Mouse (Mus musculus) megakaryocyte progenitor cell, adult 5-6 weeks (primary cell): ENCODE data around the gene Tmsb10. TPM values are rescaled to one million over a fixed set of nuclear protein-coding genes. Genes with fewer than 3 reads are reported as not detected.

ENCODE experiments used
- ATAC-seq: replicated peaks from 2 replicates; pipeline ENCODE4 v1.8.0; 2016; ENCODE audit warnings: mild to moderate bottlenecking, moderate TSS enrichment, inconsistent platforms; ENCODE audit not compliant: poor library complexity
- total RNA-seq, 2 experiments: library from RNA; stranded (forward) in 1 of 2; stranded (reverse) in 1 of 2; fragments of 157-497, 149-512 nt in 1 of 2; fragments of 200-1000 nt in 1 of 2; gene quantifications; 2 replicates each; pipeline versions ENCODE4 v1.2.3 to v1.2.4; 2015 to 2017

The Tmsb10 gene
- total RNA-seq (2015) (582 and 635 TPM in 2 replicates), total RNA-seq (2017) (351 and 372 TPM in 2 replicates)

DNA sequence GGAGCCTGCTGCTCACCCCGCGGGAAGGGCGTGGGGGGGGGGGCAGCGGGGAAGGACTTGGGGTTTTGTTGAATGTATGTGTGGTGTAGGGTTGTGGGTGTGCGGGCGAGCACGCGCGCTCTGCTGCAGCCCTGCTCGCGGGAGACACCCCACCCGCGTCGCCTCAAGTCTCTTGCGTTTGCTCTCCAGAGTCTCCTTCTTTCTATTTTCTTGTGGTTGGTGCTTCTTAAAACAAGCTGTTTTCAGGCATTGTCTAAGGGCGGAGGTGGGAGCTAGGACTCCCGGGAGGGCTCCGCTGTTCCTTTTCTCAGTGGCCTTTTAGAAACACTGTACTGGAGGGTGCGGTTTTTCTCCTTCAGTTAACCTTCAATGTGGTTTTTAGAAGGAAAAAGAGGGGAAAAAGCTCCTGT, at the start of gene Tmsb10:
Tmsb10 (minus strand) TSS at position 87 of the 410 bp plus-strand sequence.
- no peak for ATAC-seq

DNA sequence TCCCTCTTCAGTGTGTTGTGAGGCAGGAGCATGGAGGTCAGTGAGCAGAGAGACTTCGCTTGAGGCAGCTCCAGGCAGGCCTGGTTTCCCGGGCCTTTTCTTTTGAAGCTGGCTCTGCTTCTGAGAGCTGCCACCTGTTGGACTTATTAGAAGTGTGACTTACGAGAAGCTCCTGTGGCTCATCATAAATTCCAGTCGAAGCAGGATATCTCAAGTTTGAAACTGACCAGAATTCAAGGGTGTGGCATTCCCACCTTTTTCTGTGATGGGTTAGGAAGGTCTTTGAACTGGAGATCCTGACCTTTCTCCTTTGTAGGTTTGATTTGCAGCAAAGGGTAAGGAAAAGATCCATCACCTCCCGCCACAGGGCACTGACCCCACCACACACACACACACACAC, 45.1 kb upstream of the Tmsb10 start:
- no peak for ATAC-seq

DNA sequence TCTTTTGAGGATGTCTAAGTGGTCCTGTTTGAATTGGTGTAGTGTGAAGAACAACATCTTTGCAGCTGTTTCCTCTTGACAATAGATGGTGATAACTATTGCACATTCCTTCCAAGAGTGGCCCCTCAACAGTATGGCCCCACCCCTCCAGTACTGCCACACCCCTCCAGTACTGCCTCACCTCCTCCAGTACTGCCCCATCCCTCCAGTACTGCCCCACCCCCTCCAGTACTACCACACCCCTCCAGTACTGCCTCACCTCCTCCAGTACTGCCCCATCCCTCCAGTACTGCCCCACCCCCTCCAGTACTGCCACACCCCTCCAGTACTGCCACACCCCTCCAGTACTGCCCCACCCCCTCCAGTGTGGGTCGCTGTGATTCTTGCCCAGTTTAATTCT, 43.8 kb upstream of the Tmsb10 start:
- ATAC-seq: peak; percentile 62

DNA sequence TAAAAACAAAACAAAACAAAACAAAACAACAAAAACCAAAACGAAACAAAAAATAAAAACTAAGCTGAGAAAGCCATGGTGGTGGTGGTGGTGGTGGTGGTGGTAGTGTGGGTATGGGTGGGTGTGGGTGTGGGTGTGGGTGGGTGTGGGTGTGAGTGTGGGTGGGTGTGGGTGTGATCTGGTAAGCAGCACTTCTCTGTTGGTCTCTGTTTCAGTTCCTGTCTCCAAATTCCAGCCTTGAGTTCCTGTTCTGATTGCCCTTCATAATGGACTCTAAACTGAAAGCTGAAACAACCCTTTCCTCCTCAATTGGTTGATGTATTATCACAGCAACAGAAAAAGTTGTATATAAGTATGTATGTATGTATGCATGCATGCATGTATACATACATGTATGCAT, 40.3 kb upstream of the Tmsb10 start:
- peak; percentile 50; the same call in 1 of the 2 replicates for ATAC-seq

DNA sequence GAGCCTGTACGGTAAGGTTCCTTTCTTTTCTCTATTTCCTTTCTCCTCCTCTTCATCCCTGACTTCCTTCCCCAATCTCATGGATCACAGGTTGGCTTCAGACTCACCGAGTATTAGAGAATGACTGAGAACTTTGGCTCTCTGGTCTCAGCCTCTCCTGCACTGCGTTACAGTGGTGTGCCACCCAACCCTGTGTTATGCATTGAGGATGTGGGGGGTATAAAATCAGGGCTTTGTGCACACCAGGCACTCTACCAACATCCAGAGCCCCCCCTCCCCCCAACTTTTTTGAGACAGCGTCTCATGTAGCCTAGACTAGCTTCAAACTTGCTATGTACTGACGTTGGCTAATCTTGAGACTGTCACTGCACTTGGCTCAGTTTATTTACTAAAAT, 35.1 kb upstream of the Tmsb10 start:
- ATAC-seq: no peak

DNA sequence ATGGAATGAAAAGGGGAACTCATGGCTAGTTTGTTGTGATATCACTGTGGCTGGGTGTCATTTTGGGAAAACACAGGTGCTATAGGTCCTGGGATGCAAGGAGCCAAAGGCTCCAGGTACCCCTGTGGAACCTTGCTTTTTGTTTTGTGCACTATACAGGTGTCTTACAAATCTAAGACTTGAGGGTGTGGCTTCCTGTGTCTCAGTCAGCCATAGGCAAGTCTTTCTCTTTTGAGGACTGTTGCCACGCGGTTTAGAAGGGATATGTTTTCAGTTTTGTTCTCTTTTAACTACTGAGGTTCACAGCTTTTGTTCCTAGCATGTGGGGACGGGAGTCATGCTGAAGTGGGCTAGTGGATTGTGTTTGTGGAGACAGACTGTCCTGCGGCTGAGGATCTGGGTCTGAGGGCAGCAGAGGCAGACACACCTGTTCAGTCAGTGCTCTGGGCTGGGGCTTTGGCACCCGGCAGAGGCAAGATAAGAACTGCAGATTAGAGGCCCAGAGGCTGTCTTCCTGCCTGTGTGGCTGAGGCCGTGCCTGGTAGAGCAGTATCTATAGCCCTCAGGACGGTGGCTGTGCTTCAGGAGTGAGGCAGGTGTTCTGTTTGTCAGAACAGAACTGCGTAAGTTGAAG, 34.6 kb upstream of the Tmsb10 start:
- ATAC-seq: peak; percentile 62

DNA sequence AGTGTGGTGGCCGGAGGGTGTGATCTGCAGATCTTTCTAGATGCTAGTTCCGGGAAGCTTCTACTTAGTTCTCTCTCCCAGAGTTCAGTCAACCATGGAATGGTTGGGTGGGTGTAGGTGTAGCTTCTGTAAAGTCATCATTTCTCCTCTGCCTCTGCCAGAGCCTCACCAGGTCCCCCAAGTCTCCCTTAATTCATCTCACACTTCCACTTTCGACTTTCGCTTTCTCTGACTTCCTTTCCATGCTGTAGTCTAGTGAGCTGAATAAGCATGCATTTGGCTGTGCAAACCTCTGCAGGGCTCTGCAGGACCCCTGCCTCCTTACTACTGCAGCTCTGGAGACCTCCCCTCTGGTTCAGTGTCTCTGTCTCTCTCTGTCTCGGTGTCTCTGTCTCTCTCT, 31.7 kb upstream of the Tmsb10 start:
- peak; percentile 50 for ATAC-seq

DNA sequence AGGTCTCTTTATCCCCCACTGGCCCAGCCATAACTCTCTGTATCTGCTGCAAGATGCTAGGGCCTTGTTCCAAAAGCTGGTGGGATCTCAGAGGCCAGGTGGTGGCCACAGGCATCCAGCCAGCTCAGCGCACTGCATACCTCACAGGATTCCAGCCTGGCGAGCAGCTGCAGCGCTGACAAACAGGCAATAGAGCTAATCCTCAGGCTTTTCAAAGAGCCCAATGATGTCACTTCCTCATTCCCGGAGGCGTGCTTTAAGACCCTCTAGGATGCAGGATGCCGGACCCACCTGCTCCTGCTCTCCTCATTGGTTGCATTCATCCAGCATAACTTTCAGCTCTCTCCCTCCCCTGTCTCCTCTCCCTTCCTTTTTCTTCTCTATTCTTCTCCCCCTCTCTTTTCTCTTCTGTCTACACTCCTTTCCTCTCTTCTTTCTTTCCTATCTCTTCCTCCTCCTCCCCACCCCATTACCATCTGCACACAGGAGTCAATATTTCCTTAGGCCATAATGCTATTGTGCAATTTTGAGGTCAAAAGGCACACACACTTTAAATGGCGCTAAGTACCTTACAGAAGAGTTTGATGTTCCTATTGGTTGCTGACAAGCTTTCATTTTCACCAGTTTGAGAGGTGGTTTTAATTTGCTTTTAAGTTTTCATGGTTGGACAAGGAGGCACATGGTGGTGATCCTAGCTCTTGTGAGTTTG, 30.6 kb upstream of the Tmsb10 start:
- ATAC-seq: peak; percentile 41

DNA sequence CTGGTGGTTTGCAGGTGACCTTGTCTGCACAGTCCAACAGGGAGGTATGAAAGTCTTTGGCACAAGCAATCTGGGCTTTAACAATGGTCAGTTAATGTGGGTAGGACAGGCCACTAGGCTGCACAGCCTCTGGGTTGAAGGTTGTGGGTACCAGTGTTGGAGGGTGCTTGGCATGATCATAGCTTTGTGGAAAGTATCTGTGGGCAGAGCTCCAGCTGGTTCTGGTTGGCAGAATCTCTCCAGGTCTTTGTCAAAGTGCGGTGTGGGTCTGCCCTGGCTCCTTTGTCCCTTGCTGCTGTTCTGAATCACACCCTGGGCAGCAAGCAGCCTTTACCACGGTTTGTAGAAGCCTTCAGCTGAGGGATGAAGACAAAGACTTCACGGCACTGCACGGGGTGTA, 24.0 kb upstream of the Tmsb10 start:
- ATAC-seq: no peak

DNA sequence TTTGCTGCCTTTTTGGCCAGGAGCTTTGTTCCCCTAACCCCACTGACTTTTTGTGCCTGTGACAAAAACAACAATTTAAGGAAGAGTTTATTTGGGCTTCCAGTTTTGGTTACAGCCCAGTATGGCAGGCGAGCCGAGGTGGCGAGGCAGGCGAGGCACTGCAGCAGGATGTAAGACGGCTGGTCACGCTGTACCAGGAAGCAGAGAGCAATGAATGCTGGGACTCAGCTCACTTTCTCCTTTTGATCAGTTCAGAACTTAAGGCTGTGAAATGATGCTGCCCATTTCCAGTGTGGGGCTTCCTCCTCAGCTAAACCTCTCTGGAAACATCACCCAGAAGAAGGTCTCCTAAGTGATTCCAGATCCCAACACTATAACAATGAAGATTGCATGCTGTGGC, 23.3 kb upstream of the Tmsb10 start:
- no peak for ATAC-seq

DNA sequence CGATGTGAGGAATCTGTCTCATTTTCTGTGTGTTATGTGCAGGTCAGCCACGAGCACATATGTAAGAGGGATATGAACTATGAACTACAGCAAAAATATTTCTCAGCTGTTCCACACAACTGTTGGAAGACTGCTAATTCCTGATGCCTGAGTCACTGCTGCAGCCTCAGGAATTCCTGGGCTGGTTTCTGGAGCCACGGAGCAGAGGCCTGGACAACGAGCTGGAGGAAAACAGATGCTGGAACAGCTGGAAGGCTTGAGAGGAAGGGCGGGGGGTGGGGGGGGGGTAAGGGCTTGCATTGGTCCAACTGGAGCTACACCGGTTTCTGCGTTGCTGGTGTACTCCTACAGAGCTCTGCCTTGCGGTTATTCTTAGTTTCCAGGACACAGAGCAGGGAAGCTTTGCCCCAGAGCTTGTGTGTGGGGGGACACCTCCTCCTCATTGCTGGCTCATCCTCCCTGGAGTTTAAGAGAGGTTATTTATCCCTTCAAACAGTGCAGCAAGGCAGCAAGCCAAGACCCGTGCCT, 22.6 kb upstream of the Tmsb10 start:
- no peak for ATAC-seq

DNA sequence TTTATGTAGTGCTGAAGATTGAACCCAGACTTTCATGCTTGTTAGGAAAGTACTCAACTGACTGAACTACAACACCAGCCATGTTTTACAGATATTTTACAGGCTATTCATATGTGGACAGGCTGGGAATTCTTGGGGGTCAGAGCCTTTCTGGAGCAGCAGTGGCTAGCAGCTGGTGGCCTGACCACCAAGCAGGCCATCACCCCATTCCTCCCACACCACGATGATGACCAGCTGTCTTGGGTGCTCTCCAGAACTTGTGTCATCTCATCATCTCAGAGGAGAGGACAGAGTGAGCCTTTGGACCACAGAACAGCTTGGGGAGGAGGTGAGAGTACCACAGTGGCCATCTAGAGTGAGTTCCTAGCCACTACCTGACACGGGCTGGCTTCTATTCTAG, 18.3 kb upstream of the Tmsb10 start:
- no peak for ATAC-seq

DNA sequence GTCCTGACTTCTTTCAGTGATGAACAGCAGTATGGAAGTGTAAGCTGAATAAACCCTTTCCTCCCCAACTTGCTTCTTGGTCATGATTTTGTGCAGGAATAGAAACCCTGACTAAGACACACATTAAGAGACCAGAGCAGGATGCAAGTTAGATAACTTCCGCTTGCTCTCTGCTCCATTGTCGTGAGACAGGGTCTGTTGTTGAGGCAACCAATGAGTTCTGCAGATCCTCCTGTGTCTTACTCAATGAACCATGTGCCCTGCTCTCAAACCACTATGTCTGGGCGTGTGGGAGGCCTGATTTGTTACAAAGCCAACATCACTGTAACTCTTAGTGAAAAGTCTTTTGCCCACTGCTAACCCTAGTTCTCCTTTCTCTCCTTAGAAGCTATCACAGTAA, 12.5 kb upstream of the Tmsb10 start:
- no peak; the same call in 1 of the 2 replicates for ATAC-seq

DNA sequence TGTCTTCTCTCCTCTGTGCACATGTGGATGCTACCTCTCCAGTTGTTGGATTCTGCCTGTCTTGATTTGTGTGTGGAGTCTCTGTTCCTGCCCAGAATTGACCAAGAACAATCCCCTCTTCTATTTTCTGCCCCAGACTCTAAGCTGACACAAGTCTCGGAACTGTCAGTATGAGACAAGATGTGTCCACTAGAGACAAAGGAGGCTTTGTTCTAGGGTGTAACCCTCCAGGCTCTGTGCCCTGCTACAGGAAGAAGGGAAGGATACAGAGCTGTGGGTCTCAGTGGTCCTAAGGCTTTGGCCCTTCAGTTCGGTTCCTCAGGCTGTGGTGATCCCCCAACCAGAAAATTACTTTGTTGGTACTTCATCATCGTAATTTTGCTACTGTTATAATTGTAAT, 11.2 kb upstream of the Tmsb10 start:
- ATAC-seq: no peak

DNA sequence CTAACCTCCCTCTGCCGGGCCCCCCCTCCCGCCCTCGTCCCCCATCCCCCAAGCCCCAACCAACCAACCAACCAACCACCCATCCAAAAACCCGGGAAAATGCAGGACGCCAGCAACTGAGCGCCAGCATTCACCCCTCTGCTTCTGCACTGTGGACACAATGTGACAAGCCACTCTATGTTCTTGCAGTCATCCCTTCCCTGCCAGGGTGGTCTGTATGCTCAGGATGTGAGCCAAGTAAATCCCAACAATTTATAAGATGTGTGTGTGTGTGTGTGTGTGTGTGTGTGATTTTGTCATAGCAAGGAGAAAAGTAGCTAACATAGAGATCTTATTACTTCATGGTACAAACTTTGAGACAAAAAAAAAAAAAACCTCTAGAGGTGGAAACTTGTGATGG, 6.7 kb upstream of the Tmsb10 start:
- ATAC-seq: no peak

DNA sequence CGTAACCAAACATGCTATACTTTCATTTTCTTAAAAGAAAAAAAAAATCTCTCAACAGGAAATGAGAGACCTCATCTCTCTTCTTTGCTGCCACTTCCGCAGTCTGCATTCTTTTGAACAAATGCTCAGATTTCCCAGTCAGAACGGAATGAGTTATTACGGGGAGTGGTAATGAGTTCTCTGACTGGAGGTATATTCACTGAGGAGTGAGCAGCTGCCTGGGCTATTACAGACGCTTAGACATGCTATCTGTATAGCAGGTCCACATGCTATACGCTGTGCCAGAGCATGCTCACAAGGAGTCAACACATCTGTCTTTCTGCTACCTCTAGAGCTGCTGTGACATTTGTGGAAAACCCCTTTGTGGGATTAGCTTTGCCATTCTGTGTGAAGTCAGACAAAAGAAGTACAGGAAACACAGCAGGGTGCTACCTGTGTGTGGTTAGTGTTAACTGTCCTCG, 3.8 kb upstream of the Tmsb10 start:
- ATAC-seq: no peak

DNA sequence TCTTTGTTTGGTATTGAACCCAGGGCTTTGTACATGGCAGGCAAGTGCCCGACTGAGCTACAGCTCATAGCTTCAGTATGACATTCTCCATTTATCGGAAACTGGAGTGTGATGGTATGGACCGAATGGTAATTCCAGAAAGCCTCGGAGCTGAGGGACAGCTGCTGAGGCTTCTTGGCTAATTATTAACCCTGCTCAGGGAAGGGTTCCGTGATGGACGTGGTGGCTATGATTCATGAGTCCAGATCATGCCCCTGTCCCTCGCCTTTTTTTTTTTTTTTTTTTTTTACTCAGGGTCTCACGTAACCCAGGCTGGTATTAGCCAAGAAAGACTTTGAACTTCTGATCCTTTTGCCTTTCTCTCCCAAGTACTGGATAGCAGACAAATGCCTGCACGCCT, 3.1 kb upstream of the Tmsb10 start:
- ATAC-seq: no peak

DNA sequence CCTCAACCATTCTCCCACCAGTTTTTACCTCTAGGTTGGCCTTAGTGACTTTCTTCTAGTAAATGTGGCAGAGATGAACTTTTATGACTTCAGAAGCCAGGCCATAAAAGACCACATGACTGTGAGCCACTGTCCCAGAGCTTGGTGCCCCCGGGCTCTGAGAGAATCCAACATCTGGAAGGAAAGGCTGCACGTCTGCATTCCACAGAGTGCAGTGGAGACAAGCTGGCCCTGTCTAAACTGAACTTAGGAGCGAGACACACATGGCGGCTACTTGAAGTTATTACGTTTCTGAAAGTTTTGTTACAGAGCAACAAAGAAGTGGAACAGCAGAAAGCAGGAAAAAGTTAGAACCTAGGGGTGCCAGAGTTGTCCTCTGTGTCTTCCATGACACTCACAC, 2.1 kb upstream of the Tmsb10 start:
- no peak for ATAC-seq

DNA sequence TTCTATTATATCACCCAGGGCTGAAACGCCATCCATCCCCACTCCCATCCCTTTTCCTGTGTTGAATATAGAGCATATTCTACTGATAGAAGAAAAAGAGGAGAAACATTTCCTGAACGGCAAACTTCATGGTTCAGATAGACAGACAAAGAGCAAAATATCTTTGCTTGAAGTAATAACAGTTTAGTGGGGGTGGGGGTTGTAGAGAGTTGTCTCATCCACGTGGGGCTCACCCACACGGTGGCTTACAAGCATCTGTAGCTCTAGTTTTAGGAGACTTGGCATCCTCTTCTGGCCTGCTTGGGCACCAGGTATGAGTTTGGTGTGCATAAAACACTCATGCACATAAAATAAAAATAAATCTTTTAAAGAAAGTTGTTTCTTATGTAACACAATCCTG, 627 bp upstream of the Tmsb10 start:
- ATAC-seq: no peak

DNA sequence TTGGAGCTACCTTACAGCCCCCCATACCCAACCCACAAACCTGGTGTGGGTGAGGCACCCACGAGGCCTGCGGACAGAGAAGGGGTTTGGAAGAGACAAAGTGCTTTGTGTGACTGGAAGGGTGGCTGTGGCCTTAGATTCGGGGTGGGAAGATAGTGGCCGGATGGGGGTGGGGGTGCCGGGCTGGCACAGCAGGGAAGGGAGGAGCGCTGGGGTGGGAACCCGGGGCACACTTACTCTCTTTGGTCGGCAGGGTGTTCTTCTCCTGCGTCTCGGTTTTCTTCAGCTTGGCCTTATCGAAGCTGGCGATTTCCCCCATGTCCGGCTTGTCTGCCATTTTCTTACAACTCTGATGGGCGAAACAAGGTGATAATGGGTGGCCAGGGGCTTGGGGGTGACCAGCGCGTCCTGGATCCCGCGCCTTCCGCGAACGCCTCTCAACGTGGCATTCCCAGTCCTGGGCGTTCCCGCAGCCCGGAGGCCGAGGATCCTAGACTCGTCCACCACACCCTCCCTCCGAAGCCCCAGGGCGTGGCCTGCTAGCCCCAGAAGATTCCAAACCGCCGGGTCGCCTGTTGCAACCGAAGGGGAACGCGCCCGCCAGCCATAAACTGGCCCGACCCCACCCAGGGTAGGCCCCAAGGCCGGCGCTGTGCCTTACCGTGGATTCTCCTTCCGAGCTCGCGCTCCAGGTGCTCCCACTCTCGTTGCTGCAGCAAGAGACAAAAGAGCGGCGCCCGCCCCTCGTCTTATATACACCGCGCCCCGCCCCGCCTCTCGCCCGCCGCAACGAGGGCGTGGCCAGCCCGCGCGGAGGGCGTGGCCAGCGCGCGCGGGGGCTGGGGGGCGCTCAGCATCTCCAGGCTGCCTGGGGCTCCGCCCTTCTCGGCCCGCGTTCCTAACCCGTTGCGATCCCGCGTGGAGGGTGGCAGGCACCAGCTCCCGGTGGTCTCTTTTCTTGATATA, 589 bp downstream of the Tmsb10 start:
- peak; percentile 64 for ATAC-seq

DNA sequence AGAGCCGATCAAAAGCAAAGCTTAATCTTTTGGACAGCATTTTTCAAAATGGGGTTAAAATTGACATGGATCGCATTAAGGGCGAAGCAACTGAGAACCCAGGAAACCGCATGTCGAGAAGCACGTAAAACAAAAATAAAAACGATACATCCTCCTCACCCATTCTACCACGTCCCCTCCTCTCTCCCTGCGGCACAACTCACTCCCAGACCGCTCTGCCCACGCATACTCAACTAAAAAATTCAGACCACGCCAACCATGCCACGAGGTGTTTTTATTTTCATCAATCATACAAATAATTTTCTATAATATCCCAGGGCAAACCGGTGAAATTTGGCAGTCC, 1.5 kb downstream of the Tmsb10 start:
- ATAC-seq: no peak
